Mouse (Mus musculus) intestine, embryonic 14.5 days (tissue): ENCODE measurements around the gene Commd9. TPM values are rescaled to one million over a fixed set of nuclear protein-coding genes. Genes with fewer than 3 reads are reported as not detected.
A peak's percentile ranks its signal among the peaks of the same experiment; 100 is the strongest.

Experiments
- ATAC-seq: fragments of 200-750 bp; cut with Nextera tagmentation; replicated peaks from 2 replicates; pipeline ENCODE4 v1.8.0; 2017; ENCODE audit warnings: low read depth, moderate number of reproducible peaks, moderate TSS enrichment, moderate library complexity; ENCODE audit not compliant: low FRiP score, low TSS enrichment
- DNase-seq: peaks from one replicate; pipeline ENCODE4 v3.0.0-alpha.2; 2018; ENCODE audit warnings: low spot score
- H3K27ac ChIP-seq: fragments of 300-500 bp; sonication (generic); 2 replicates; pipeline ENCODE4 v1.5.1; 2014; ENCODE audit warnings: low read depth, mild to moderate bottlenecking, control low read depth
- H3K27me3 ChIP-seq: fragments of 300-500 bp; sonication (generic); replicated peaks from 2 replicates; pipeline ENCODE4 v1.6.1; 2014; ENCODE audit warnings: low read length, control low read depth; ENCODE audit not compliant: control insufficient read depth, insufficient read depth
- H3K36me3 ChIP-seq: fragments of 300-500 bp; sonication (generic); 2 replicates; pipeline ENCODE4 v1.6.1; 2014; ENCODE audit warnings: low read length, control low read depth; ENCODE audit not compliant: control insufficient read depth, insufficient read depth
- H3K4me1 ChIP-seq: fragments of 300-500 bp; sonication (generic); replicated peaks from 2 replicates; pipeline ENCODE4 v1.6.1; 2014; ENCODE audit warnings: low read length, control low read depth, mixed read lengths; ENCODE audit not compliant: control insufficient read depth, insufficient read depth
- H3K4me2 ChIP-seq: fragments of 300-500 bp; sonication (generic); 2 replicates; pipeline ENCODE4 v1.6.1; 2014; ENCODE audit warnings: low read length
- H3K4me3 ChIP-seq: fragments of 300-500 bp; sonication (generic); 2 replicates; pipeline ENCODE4 v1.5.1; 2014; ENCODE audit warnings: low read depth, low read length, control low read depth, mixed read lengths
- H3K9ac ChIP-seq: fragments of 300-500 bp; sonication (generic); 2 replicates; pipeline ENCODE4 v1.6.1; 2014; ENCODE audit warnings: mild to moderate bottlenecking, low read length
- H3K9me3 ChIP-seq: fragments of 300-500 bp; sonication (generic); 2 replicates; pipeline ENCODE4 v1.6.1; 2016; ENCODE audit warnings: low read length, control low read depth; ENCODE audit not compliant: control insufficient read depth
- WGBS: fragments of 180-500 bp; shearing (Covaris S2); extraction: QIAGEN DNeasy Blood & Tissue Kit; methylation state at CpG from one replicate; pipeline ENCODE4 v1.1.7; 2014; 5-methylcytosine and 5-hydroxymethylcytosine counted together
- polyA plus RNA-seq: library from polyadenylated mRNA; unstranded; fragments of >200 nt; fragmentation: Nextera tagmentation; extraction: Ambion mirVana; gene quantifications from 2 replicates; pipeline ENCODE4 v1.2.1, GENCODE M21; 2014

Commd9 gene
- polyA plus RNA-seq, 1 experiment from 2014 or later: 58.0 TPM

DNA sequence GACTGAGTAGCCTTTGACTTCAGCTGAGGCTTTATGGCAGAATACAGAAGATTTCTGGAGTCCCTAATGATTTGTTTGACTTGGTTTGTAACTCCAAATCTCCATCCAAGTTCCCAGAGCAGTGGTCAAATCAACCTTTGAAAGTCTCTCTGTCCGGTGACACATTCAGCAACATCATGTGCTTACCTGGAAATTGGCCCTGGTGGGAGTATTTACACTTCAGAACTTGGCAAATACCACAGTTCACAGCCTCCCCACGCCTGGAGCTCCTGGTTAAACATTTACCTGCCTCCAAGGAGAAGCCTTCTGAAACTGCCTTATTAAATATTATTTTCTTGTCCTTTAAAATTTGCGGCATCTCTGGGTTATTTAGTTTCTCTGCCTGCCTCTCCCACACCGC lies 37.1 kb downstream of the Commd9 start:
- Histone ChIP-seq H3K27ac (no peak overlapping the region), H3K36me3 (no peaks in the 10 kb centered on the region), H3K27me3 (no peaks in the 10 kb centered on the region), H3K4me3 (no peak overlapping the region), H3K9ac (no peak overlapping the region), H3K4me2 (no peak overlapping the region), H3K4me1 (0 out of 2 replicates have a peak, but pooled peaks cover 6% of the 10 kb centered on the region), H3K9me3 (no peaks in the 10 kb centered on the region)
- DNase-seq (no peak), ATAC-seq (peak; percentile 69; the same call in 1 of the 2 replicates)
- 66% methylated on average over 4 of the region's 4 CpGs for WGBS

DNA sequence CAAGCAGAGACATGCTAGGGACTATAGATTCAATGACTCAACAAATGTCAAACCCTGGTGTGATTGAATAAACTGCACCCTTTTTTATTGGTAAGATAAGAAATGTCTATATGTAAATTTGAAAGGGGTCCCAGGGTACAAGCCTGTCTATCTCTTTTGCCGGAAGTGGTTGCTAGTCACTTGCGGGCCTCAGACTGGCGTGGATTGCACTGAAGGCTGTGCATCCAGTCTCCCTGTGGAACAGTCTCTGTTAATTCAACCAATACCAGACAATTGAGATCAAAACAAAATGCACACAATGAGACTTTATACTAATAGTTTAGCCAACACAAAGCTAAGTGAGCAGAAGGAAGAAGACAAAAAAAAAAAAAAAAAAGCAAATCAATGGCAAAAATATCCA lies 39.1 kb downstream of the Commd9 start:
- WGBS: 77% methylated on average over 3 of the region's 3 CpGs

DNA sequence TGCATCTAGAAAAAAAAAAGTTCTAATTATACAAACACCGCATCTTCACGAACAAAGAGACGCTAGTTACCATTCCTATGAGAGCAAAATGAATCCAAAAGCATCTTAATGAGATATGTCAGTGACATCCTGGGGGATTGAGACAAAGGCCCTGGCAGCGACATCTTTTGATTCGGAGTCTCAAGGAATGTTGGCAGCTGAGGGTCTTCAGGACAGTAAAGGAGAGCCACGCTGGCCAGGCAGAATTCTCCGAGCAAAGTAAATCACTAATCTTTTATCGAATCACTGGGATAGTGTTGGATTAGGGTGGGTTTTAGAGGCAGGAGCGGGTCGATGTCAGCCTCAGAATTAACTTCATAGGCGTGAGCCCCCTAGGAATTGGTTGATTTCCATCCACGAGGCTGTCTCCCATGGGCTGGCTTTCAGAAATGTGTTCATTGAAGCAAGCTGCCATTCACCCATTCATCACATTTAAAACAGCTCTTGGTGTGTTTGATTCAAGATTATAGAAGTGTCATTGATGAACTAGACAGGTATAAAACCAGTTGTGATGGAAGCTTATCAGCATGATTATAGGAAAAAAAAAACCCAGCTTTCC lies 39.6 kb downstream of the Commd9 start:
- WGBS: 84% methylated on average over 12 of the region's 12 CpGs
- H3K27me3 ChIP-seq: no peaks in the 10 kb centered on the region
- 0 out of 2 replicates have a peak, but pooled peaks cover 6% of the 10 kb centered on the region for H3K4me1 ChIP-seq
- H3K9me3 ChIP-seq: no peaks in the 10 kb centered on the region
- no peak overlapping the region for H3K4me3 ChIP-seq
- H3K27ac ChIP-seq: no peak overlapping the region
- no peak overlapping the region for H3K9ac ChIP-seq
- no peak overlapping the region for H3K4me2 ChIP-seq
- ATAC-seq (no peak), DNase-seq (no peak)
- no peaks in the 10 kb centered on the region for H3K36me3 ChIP-seq

More for the DNA sequence above, 39.1 kb downstream of the Commd9 start:
- H3K4me1 ChIP-seq: 0 out of 2 replicates have a peak, but pooled peaks cover 6% of the 10 kb centered on the region
- no peak overlapping the region for H3K4me3 ChIP-seq
- no peak overlapping the region for H3K9ac ChIP-seq
- H3K27ac ChIP-seq: no peak overlapping the region
- DNase-seq (no peak), ATAC-seq (no peak)
- no peaks in the 10 kb centered on the region for H3K9me3 ChIP-seq
- no peaks in the 10 kb centered on the region for H3K27me3 ChIP-seq
- no peaks in the 10 kb centered on the region for H3K36me3 ChIP-seq
- H3K4me2 ChIP-seq: no peak overlapping the region

DNA sequence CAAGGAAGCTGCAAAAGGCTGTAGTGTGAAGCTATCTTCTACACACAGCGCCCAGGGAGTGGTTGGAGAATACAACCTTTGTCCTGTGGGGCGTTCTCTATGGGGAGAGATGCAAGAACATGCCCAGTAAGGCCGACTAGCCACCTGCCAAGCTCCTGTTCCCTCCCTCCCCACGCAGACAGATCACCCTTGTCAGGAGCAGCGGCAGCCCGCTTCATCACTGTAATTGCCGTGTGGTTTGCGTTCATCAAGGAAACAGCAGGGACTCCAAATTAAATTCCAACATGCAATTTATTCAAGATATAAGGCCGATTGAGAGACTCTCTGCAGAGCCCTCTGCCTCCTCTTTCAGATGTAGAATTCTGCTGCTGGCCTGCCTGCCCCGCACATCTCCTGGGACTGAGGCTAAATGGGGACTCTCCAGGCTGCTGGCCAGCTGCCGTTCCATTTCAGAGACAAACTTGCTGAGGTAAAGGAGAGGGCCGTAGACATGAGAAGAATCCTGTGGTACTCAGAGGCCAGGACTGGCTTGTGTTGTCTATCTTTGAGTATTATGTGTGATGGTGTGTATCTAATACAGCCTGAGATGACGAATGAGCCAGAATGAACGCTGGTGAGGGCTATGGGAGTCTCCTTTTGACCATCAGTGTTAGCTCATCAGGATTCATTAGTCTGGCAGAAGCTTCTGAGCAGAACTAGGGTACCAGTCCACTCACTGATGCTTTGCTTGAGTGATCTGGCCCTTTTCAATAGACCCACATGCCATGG lies 46.3 kb downstream of the Commd9 start:
- H3K4me2 ChIP-seq: no peak overlapping the region

DNA sequence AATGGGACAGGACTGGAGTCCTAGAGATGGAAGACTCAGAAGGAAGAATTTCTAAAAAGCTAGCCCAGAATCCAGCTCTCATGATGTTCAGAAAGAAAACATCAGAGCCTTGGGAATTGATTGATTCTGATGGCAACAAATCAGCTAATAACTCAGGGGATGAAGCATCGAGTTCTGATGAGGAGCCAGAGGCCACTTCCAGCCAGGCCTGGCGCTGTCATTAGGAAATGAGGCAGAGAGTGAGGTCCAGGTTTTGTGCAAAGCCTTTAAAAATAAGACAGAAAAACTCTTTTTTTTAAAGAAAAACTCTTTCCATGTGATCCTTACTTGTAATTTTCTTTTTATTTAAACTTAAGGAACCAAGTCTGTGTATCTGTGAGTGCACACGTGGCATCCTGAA lies 47.3 kb downstream of the Commd9 start:
- ATAC-seq: no peak
- Histone ChIP-seq H3K27me3 (no peaks in the 10 kb centered on the region), H3K4me2 (no peak overlapping the region), H3K9ac (no peak overlapping the region), H3K9me3 (no peaks in the 10 kb centered on the region), H3K27ac (no peak overlapping the region), H3K4me3 (no peak overlapping the region), H3K36me3 (no peaks in the 10 kb centered on the region), H3K4me1 (peaks cover 3% of the 10 kb centered on the region; the same call in 1 of the 2 replicates)
- 83% methylated on average over 3 of the region's 3 CpGs for WGBS
- DNase-seq: no peak

More for the DNA sequence above, 46.3 kb downstream of the Commd9 start:
- ATAC-seq: peak; percentile 27; the same call in 1 of the 2 replicates
- Histone ChIP-seq H3K27me3 (no peaks in the 10 kb centered on the region), H3K4me3 (no peak overlapping the region), H3K9ac (no peak overlapping the region), H3K4me1 (peaks cover 3% of the 10 kb centered on the region; the same call in 1 of the 2 replicates), H3K27ac (no peak overlapping the region; the same call in 1 of the 2 replicates), H3K36me3 (no peaks in the 10 kb centered on the region), H3K9me3 (no peaks in the 10 kb centered on the region)
- peak; percentile 54 for DNase-seq
- WGBS: 73% methylated on average over 14 of the region's 14 CpGs

DNA sequence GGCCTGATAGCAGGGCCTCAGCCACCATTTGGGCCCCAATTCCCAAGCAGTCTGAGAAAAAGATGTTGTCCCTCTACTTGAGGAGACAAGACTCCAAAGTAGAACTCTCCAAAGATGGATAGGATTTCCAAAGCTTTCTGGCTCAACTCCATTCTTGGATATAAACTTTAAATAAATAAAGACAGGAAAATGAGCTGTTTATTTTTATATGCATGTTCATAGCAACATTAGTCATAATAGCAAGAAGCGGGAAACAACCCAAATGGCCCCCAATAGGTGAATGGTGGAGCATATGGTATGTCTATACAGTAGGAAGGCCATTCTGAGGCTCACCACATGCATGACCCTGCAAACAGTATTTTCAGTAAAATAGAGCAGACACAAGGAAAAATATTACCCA lies 49.0 kb downstream of the Commd9 start:
- Histone ChIP-seq H3K4me3 (no peak overlapping the region), H3K27me3 (no peaks in the 10 kb centered on the region), H3K36me3 (no peaks in the 10 kb centered on the region), H3K9ac (no peak overlapping the region), H3K27ac (no peak overlapping the region), H3K4me2 (no peak overlapping the region), H3K4me1 (peaks cover 3% of the 10 kb centered on the region; the same call in 1 of the 2 replicates), H3K9me3 (no peaks in the 10 kb centered on the region)
- no peak for DNase-seq
- no peak for ATAC-seq
- WGBS: 81% methylated on average over 1 of the region's 1 CpGs

DNA sequence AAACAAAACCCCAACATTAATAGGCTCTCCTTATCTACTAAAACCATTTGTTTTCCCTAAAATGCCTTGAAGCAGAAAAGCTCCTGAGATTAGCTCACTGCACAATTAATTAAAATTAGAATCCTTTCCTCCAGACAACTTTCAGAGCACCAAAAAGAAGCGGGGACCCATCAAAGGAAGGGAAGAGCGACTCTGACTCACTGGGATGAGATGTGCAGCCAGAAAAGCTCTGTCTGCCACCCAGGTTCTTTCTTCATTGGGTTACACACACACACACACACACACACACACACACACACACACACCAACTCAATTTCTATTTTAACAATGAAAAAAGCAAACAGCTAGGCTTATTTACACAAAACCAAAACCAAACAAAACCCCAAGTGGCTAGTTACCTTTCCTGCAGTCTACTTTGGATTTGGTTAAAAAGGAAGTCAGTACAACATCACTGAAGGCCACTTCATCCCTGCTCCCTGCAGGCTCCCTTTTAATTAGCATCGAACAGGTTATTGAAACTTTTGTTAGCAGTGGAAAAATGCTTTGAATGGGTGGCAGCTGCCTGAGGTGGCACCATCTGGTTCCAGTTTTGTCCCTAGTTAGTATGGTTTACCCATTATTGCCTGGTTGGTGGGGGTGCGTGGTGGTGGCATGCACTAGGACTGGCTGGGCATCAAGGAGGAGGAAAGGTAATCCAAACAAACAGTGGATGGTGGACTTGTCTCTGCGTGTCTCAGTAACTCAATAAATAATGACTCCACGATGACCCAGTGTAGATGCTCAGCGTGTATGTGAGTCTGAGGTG lies 64.9 kb downstream of the Commd9 start:
- Histone ChIP-seq H3K4me1 (no peaks in the 10 kb centered on the region), H3K4me3 (no peak overlapping the region), H3K36me3 (peaks cover 34% of the 10 kb centered on the region), H3K4me2 (no peak overlapping the region), H3K9ac (no peak overlapping the region), H3K9me3 (no peaks in the 10 kb centered on the region), H3K27ac (no peak overlapping the region), H3K27me3 (no peaks in the 10 kb centered on the region)
- 78% methylated on average over 7 of the region's 7 CpGs for WGBS
- no peak for ATAC-seq
- DNase-seq: no peak
